Mouse (Mus musculus): ENCODE data around the gene Gm20869.
"Not testable (repeated sequence)": the region's sequence is repeated elsewhere in the genome, so short reads cannot be mapped to it uniquely, and the experiment has no call there.

Gm20869 gene

GRCm38 (mm10) chrY:71469149-71469548 lies at the start of gene Gm20869:
Gene Gm20869, plus strand, starts transcription at chrY:71469449.
- H3K36me3 ChIP-seq (ENCODE audit: insufficient read depth, low read length); H3K9me3 ChIP-seq (ENCODE audit: low read length); H3K27me3 ChIP-seq (ENCODE audit: insufficient read depth, low read length); H3K4me1 ChIP-seq (replicated peaks; ENCODE audit: low read depth, low read length); H3K4me3 ChIP-seq (replicated peaks; ENCODE audit: low read length): not testable (repeated sequence)
